Mouse (Mus musculus): ENCODE results near the gene Gm10024. TPM values are rescaled to one million over a fixed set of nuclear protein-coding genes. Genes with fewer than 3 reads are reported as not detected.
A peak's percentile ranks its signal among the peaks of the same experiment; 100 is the strongest.
"Not testable (repeated sequence)": the region's sequence is repeated elsewhere in the genome, so short reads cannot be mapped to it uniquely, and the experiment has no call there.

Gene Gm10024
- polyA plus RNA-seq, 1 experiment from 2014 or later = not detected

DNA sequence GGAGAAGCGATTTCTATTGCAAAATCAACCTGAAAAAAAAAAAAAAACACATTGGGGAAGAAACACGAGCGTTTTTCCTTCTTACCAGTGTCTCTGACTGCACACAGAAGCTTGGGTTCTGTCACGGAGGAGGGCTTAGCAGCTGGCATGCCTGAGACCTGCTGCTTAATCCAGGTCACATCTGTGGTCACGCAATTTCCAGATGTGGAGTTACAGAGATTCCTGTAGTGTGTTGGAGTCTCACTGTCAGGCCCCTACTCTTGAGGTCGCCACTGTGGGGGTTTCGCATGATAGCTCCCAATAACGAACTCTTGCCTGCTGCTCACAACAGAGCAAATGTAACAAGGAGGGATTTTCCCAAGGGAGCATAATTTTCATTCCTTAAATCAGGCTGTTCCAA lies 27.1 kb upstream of the Gm10024 start:
- Histone ChIP-seq H3K4me3 (ENCODE audit: low read length) (no peak overlapping the region), H3K9me3 (ENCODE audit: control insufficient read depth, low read length) (no peaks in the 10 kb centered on the region), H3K27me3 (ENCODE audit: control insufficient read depth, insufficient read depth, low read depth, low read length) (peaks cover 32% of the 10 kb centered on the region), H3K4me1 (replicated peaks; ENCODE audit: control insufficient read depth, insufficient read depth, low read length) (peaks cover 2% of the 10 kb centered on the region; the same call in 1 of the 2 replicates), H3K4me2 (ENCODE audit: low read depth, low read length) (no peak overlapping the region), H3K9ac (ENCODE audit: low read length) (no peak overlapping the region), H3K27ac (ENCODE audit: low read length) (no peak overlapping the region), H3K36me3 (ENCODE audit: control insufficient read depth, insufficient read depth, low read length) (no peaks in the 10 kb centered on the region)
- 24% methylated on average over 8 of the region's 8 CpGs for WGBS
- no peak for ATAC-seq (ENCODE audit: low read depth)

DNA sequence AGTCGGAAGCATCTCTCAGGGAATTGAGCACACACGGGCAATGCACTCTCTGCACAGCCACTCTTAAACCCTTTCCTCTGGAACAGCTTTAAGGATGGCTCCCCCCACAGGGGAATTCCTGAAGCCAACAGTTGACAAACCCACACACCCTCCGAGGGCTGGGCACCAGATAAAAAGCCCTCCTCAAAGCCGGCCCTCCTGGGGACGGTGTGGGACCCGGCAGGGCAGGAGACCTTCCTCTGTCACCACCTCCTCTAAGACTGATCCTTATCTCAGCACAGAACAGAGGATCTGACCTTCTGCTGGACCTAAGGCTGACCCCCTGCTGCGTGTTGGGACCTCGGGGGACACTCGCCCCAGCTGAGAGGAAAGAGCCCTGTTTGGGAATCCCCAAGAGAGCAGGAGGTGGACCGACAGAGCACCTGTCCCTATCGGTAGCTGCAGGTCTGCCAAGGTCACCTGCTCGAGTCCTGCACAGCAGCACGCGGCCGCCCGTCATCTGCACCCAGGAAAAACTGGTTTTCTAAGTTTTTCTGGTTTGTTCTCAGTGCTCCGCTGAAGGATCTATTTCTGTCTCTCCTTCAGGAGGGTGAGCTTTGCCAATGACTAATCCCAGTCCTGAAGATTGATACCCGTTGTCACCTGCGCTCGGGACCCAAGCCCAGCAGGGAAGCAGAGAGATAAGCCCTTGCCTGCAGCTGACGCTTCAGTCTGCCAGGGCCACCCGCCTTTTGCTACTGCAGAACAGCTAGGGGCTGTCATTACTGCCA lies 25.2 kb upstream of the Gm10024 start, which contains the start of gene Tspear:
Gene Tspear (plus strand): TSS at position 675 of the 770 bp plus-strand sequence.
- Histone ChIP-seq H3K27me3 (ENCODE audit: control insufficient read depth, insufficient read depth, low read depth, low read length) (peaks cover 32% of the 10 kb centered on the region), H3K4me1 (replicated peaks; ENCODE audit: control insufficient read depth, insufficient read depth, low read length) (peaks cover 2% of the 10 kb centered on the region; the same call in 1 of the 2 replicates), H3K9ac (ENCODE audit: low read length) (no peak within 1 kb of the TSS), H3K27ac (ENCODE audit: low read length) (no peak within 1 kb of the TSS), H3K4me3 (ENCODE audit: low read length) (no peak within 1 kb of the TSS), H3K4me2 (ENCODE audit: low read depth, low read length) (no peak within 1 kb of the TSS), H3K9me3 (ENCODE audit: control insufficient read depth, low read length) (no peaks in the 10 kb centered on the region), H3K36me3 (ENCODE audit: control insufficient read depth, insufficient read depth, low read length) (no peaks in the 10 kb centered on the region)
- WGBS = 3% methylated on average over 22 of the region's 22 CpGs
- peak; percentile 41; the same call in 1 of the 2 replicates for ATAC-seq (ENCODE audit: low read depth)

DNA sequence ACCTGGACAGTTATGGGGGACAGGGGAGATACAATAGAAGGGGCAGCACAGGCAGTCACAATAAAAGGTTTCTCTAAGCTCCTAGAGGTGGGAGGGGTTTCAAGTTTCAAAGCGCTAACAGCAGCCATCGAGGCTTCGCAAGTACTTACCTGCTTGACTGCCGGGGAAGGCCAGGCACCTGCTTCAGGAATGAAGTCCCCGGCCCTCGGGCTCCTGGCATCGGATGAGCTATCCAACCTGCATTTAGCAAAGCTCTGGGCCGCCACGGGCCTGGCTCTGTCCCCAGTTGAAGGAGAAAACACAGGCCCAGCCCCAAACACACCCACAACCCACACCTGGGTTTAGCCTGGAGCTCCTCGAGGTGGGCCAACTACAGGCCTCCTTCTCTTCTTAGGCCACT lies 24.2 kb upstream of the Gm10024 start:
- H3K36me3 ChIP-seq (ENCODE audit: control insufficient read depth, insufficient read depth, low read length) = no peaks in the 10 kb centered on the region
- no peak overlapping the region for H3K27ac ChIP-seq (ENCODE audit: low read length)
- H3K4me3 ChIP-seq (ENCODE audit: low read length) = no peak overlapping the region
- WGBS = 21% methylated on average over 10 of the region's 10 CpGs
- no peak overlapping the region for H3K9ac ChIP-seq (ENCODE audit: low read length)
- no peak for ATAC-seq (ENCODE audit: low read depth)
- H3K27me3 ChIP-seq (ENCODE audit: control insufficient read depth, insufficient read depth, low read depth, low read length) = peaks cover 32% of the 10 kb centered on the region
- H3K4me2 ChIP-seq (ENCODE audit: low read depth, low read length) = no peak overlapping the region
- H3K4me1 ChIP-seq (replicated peaks; ENCODE audit: control insufficient read depth, insufficient read depth, low read length) = peaks cover 2% of the 10 kb centered on the region; the same call in 1 of the 2 replicates
- H3K9me3 ChIP-seq (ENCODE audit: control insufficient read depth, low read length) = no peaks in the 10 kb centered on the region

DNA sequence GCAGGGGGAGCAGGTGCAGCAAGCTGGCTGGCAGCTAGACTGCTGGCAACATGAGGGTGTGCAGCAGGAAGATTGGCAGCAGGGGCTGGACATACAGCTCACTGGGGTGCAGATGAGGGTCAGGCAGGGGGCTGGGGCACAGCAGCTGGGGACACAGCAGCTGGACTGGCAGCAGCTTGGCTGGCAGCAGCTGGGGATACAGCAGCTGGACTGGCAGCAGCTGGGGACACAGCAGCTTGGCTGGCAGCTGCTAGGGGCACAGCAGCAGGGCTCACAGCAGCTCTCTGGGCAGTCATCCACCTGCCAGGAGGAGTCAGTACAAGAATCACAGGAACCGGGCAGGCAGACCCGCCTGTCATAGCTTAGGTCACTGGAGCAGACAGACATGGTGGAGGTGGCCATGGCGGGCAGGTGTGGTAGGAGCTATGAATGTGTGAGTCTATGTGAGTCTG lies 20.9 kb upstream of the Gm10024 start, which contains the start of gene Gm19402:
Gene Gm19402 (minus strand): TSS at position 402 of the 452 bp plus-strand sequence.
- H3K4me1 ChIP-seq (replicated peaks; ENCODE audit: control insufficient read depth, insufficient read depth, low read length); ATAC-seq (ENCODE audit: low read depth); H3K27ac ChIP-seq (ENCODE audit: low read length); H3K36me3 ChIP-seq (ENCODE audit: control insufficient read depth, insufficient read depth, low read length); H3K9ac ChIP-seq (ENCODE audit: low read length); H3K9me3 ChIP-seq (ENCODE audit: control insufficient read depth, low read length); H3K4me3 ChIP-seq (ENCODE audit: low read length); H3K4me2 ChIP-seq (ENCODE audit: low read depth, low read length): not testable (repeated sequence)
- peaks cover 23% of the 10 kb centered on the region for H3K27me3 ChIP-seq (ENCODE audit: control insufficient read depth, insufficient read depth, low read depth, low read length)
- 75% methylated on average over 3 of the region's 3 CpGs for WGBS

DNA sequence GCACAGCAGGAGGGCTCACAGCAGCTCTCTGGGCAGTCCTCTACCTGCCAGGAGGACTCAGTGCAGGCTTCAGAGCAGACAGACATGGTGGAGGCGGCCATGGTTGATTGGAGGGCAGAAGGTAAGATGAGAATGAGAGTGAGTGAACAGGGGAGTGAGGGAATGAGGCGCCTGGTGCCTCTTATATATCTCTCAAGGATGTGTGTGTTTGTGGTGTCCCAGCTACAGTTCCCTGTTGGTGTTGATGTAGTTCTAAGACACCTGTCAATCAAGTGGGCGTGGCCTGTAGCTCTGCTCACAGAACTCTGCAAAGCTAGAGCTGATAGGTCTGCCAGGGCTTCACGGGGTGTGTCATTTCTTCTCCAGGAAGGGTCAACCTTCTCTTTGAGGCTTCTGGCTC lies 14.1 kb upstream of the Gm10024 start, which contains the start of gene Gm9508:
Gene Gm9508 (minus strand): TSS at position 101 of the 400 bp plus-strand sequence.
- WGBS = 28% methylated on average over 4 of the region's 4 CpGs
- H3K27ac ChIP-seq (ENCODE audit: low read length) = no peak within 1 kb of the TSS
- H3K36me3 ChIP-seq (ENCODE audit: control insufficient read depth, insufficient read depth, low read length) = no peaks in the 10 kb centered on the region
- no peak within 1 kb of the TSS for H3K9ac ChIP-seq (ENCODE audit: low read length)
- H3K4me2 ChIP-seq (ENCODE audit: low read depth, low read length) = no peak within 1 kb of the TSS
- H3K9me3 ChIP-seq (ENCODE audit: control insufficient read depth, low read length) = peaks cover 3% of the 10 kb centered on the region; the same call in 1 of the 2 replicates
- H3K4me1 ChIP-seq (replicated peaks; ENCODE audit: control insufficient read depth, insufficient read depth, low read length) = no peaks in the 10 kb centered on the region
- no peak for ATAC-seq (ENCODE audit: low read depth)
- no peaks in the 10 kb centered on the region; the same call in 1 of the 2 replicates for H3K27me3 ChIP-seq (ENCODE audit: control insufficient read depth, insufficient read depth, low read depth, low read length)
- no peak within 1 kb of the TSS for H3K4me3 ChIP-seq (ENCODE audit: low read length)

DNA sequence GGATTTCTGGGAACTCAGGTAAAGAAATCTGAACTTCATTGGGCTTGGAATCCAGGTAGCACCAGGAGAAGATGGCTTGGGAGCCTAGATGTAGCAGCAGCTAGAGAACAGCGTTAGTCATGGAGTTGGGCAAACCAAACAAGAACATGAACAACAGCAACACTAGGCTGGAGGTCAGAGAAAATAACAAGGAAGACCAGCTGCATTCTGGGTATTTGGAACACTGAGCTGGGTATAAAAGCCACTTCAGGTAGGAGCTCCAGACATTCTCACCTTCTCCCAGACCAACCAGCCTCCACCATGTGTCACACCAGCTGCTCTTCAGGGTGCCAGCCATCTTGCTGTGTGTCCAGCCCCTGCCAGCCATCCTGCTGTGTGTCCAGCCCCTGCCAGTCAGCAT lies 4.9 kb upstream of the Gm10024 start, which contains the start of gene Gm10272:
Gene Gm10272 (plus strand): TSS at position 301 of the 400 bp plus-strand sequence.
- Histone ChIP-seq H3K9ac (ENCODE audit: low read length) (no peak within 1 kb of the TSS), H3K9me3 (ENCODE audit: control insufficient read depth, low read length) (no peaks in the 10 kb centered on the region), H3K4me2 (ENCODE audit: low read depth, low read length) (no peak within 1 kb of the TSS), H3K4me1 (replicated peaks; ENCODE audit: control insufficient read depth, insufficient read depth, low read length) (no peaks in the 10 kb centered on the region), H3K4me3 (ENCODE audit: low read length) (no peak within 1 kb of the TSS), H3K27ac (ENCODE audit: low read length) (no peak within 1 kb of the TSS), H3K36me3 (ENCODE audit: control insufficient read depth, insufficient read depth, low read length) (no peaks in the 10 kb centered on the region), H3K27me3 (ENCODE audit: control insufficient read depth, insufficient read depth, low read depth, low read length) (no peaks in the 10 kb centered on the region)
- 83% methylated on average over 1 of the region's 1 CpGs for WGBS
- no peak for ATAC-seq (ENCODE audit: low read depth)

DNA sequence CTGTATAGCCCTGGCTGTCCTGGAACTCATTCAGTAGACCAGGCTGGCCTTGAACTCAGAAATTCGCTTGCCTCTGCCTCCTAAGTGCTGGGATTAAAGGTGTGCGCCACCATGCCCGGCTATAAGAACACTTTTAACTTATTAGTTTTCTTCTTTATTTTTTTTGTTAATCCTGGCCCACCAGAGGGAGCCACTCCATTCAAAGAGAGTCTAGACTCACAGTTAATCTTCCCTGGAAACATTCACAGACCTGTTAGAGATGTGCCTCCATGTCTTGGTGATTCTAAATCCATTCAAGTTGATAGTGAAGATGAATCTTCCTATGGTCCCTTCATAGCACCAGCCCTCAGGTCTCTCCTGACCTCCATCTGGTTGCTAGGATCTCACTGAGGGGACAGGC lies 1.4 kb upstream of the Gm10024 start:
- Histone ChIP-seq H3K9ac (ENCODE audit: low read length) (no peak overlapping the region), H3K4me2 (ENCODE audit: low read depth, low read length) (no peak overlapping the region), H3K4me3 (ENCODE audit: low read length) (no peak overlapping the region), H3K4me1 (replicated peaks; ENCODE audit: control insufficient read depth, insufficient read depth, low read length) (no peaks in the 10 kb centered on the region), H3K27me3 (ENCODE audit: control insufficient read depth, insufficient read depth, low read depth, low read length) (no peaks in the 10 kb centered on the region), H3K36me3 (ENCODE audit: control insufficient read depth, insufficient read depth, low read length) (no peaks in the 10 kb centered on the region), H3K27ac (ENCODE audit: low read length) (no peak overlapping the region), H3K9me3 (ENCODE audit: control insufficient read depth, low read length) (no peaks in the 10 kb centered on the region)
- WGBS = 71% methylated on average over 3 of the region's 3 CpGs
- no peak for ATAC-seq (ENCODE audit: low read depth)

DNA sequence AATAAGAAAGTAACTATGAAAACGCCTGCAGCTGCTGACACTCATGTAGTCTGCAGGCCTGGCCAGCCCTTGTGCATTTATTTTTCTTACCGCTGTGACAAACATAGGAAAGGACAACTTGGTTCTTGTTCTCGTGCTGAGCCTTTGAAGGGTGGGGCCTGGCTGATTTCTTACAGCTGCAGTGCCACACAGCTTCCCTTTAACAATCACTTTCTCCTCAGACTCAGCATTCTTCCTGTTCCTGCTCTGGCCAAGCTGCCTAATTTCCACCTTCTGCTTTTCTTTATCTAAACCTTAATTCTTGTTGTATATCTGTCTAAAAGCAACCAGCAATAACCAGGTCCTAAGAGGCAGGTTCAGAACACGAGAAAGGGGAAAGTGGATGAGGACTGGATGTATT lies 2.5 kb downstream of the Gm10024 start:
- 55% methylated on average over 4 of the region's 4 CpGs for WGBS
- Histone ChIP-seq H3K4me3 (ENCODE audit: low read length) (no peak overlapping the region), H3K4me1 (replicated peaks; ENCODE audit: control insufficient read depth, insufficient read depth, low read length) (no peaks in the 10 kb centered on the region), H3K9me3 (ENCODE audit: control insufficient read depth, low read length) (no peaks in the 10 kb centered on the region), H3K27me3 (ENCODE audit: control insufficient read depth, insufficient read depth, low read depth, low read length) (no peaks in the 10 kb centered on the region), H3K9ac (ENCODE audit: low read length) (no peak overlapping the region), H3K27ac (ENCODE audit: low read length) (no peak overlapping the region), H3K4me2 (ENCODE audit: low read depth, low read length) (no peak overlapping the region), H3K36me3 (ENCODE audit: control insufficient read depth, insufficient read depth, low read length) (no peaks in the 10 kb centered on the region)
- ATAC-seq (ENCODE audit: low read depth) = no peak

DNA sequence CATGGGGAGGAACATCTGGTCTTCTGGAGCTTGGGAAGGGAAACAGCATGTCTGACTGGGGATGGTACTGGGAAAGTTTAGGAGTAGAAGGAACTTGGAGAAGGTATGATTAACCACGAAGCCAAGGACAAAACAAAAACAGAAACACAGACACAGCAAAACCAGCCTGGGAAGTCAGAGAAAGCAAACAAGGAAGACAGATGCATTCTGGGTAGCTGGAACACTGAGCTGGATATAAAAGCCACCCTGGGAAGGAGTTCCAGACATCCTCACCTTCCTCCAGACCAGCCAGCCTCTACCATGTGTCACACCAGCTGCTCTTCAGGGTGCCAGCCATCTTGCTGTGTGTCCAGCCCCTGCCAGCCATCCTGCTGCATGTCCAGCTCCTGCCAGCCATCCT lies 4.2 kb downstream of the Gm10024 start, which contains the start of gene Gm10142:
Gene Gm10142 (plus strand): TSS at position 301 of the 400 bp plus-strand sequence.
- Histone ChIP-seq H3K27me3 (ENCODE audit: control insufficient read depth, insufficient read depth, low read depth, low read length) (no peaks in the 10 kb centered on the region), H3K4me3 (ENCODE audit: low read length) (no peak within 1 kb of the TSS), H3K27ac (ENCODE audit: low read length) (no peak within 1 kb of the TSS), H3K9ac (ENCODE audit: low read length) (no peak within 1 kb of the TSS), H3K4me2 (ENCODE audit: low read depth, low read length) (no peak within 1 kb of the TSS), H3K9me3 (ENCODE audit: control insufficient read depth, low read length) (no peaks in the 10 kb centered on the region), H3K36me3 (ENCODE audit: control insufficient read depth, insufficient read depth, low read length) (no peaks in the 10 kb centered on the region), H3K4me1 (replicated peaks; ENCODE audit: control insufficient read depth, insufficient read depth, low read length) (no peaks in the 10 kb centered on the region)
- ATAC-seq (ENCODE audit: low read depth) = no peak
- WGBS = 88% methylated on average over 1 of the region's 1 CpGs
